Mouse (Mus musculus): ENCODE data around the gene Sdc1.

- TF ChIP-seq CTCF (conservative IDR thresholded peaks at IDR 0.05; ENCODE audit: low read length), result no peak
- TF ChIP-seq NANOG (IDR thresholded peaks at IDR 0.05; ENCODE audit: borderline replicate concordance, low read length), result no peak
These were observed 56.0 kb downstream of the Sdc1 start for GRCm38 (mm10) chr12:8827014-8827715.
